Mouse (Mus musculus) hindlimb bud, embryonic 11.5 days (tissue): ENCODE results near the gene Dync1li1.
"Not testable (repeated sequence)": the region's sequence is repeated elsewhere in the genome, so short reads cannot be mapped to it uniquely, and the experiment has no call there.

ENCODE experiments used
- DNase-seq: peaks from one replicate; pipeline ENCODE4 v3.0.0-alpha.2; 2012; ENCODE audit warnings: low read depth, low spot score; ENCODE audit errors: extremely low spot score

Gene Dync1li1

GRCm38 (mm10) chr9:114672703-114673561, 15.7 kb upstream of the Dync1li1 start:
- no peak for DNase-seq

- no peak for DNase-seq
Measured at GRCm38 (mm10) chr9:114673626-114674025, 15.0 kb upstream of the Dync1li1 start.

GRCm38 (mm10) chr9:114678576-114678975, 10.0 kb upstream of the Dync1li1 start:
- no peak for DNase-seq

- no peak for DNase-seq
Measured at GRCm38 (mm10) chr9:114679944-114680343, 8.6 kb upstream of the Dync1li1 start.

- DNase-seq = no peak
Measured at GRCm38 (mm10) chr9:114680531-114680930, 8.1 kb upstream of the Dync1li1 start.

DNA sequence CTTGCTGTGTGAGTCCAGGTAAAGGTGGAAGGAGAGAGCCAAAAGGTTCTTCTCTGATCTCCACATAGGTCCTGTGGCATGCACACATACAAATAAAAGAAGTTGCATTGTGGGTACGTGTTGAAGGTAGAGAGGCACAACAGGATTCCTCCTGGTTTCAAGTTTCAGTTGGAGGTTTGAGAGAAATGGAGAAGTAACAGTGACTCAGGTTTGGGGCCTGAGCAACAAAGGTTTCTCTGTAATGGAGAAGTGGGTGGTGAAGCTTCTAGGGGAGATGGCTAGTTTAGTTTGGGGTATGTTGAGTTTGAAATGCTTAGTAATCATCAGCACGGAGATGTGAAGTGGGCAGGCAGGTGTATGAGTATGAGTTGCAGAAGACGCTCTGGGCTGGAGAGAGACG, 6.4 kb upstream of the Dync1li1 start:
- DNase-seq = no peak

- DNase-seq = no peak
Measured at GRCm38 (mm10) chr9:114686245-114686644, 2.3 kb upstream of the Dync1li1 start.

DNA sequence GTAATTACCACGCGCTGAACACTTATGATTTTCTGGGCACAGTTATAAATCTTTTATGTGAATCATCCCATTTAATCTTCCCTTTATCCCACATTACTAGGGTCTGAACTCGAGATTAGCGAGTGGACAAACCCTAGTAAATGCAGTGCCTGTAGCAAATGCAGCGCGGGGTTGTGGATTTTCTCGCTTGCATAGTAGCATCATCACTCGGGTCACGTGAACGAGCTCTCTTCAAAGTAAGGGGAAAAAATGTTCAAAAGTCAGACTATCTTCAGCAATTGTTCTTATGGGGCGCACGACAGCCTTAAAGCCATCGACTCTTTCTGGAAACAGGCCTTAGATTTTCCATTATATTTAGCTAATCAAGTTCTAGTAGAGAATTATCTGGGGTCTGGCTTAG, 951 bp upstream of the Dync1li1 start:
- no peak for DNase-seq

DNA sequence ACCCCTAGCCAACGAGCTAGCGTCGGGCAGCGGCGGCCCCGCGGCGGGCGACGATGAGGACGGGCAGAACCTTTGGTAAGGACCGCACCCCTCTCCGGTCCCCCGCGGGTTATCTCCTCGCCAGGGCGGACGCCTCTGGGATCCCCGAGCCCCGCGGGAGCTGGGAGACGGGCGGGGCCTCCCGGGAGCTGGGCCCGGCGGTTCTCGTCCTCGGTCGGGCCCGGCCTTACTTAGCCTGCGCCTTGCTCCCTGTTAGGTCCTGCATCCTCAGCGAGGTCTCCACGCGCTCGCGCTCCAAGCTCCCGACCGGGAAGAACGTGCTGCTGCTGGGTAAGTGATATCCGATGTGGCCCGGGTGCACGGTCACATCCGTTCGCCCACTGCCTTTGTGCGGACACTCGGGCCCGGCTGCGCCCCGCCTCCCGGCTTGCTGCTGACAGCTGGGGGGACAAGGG, 390 bp downstream of the Dync1li1 start:
- no peak for DNase-seq

DNA sequence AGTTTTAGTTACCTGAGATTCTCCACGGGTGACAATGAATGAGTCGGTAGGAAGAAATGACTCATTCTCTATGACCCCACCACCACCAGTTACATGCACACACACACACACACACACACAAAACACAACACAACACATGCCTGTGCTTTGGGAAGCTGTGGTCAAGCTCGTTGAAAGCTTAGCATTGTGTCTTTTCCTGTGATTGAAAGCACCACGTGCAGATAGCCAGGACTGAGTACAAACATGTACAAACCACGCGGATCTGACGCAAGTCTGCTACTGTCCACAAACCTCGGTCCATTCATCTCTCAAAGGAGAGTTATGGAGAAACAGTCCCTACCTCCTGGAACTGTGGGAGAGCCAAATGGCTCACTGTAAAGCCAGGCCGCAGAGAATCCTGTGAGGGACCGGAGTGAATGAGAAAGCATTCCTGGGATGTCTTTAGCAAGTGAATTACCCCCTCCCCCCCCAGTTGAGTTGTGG, 1.6 kb downstream of the Dync1li1 start:
- DNase-seq = no peak

DNA sequence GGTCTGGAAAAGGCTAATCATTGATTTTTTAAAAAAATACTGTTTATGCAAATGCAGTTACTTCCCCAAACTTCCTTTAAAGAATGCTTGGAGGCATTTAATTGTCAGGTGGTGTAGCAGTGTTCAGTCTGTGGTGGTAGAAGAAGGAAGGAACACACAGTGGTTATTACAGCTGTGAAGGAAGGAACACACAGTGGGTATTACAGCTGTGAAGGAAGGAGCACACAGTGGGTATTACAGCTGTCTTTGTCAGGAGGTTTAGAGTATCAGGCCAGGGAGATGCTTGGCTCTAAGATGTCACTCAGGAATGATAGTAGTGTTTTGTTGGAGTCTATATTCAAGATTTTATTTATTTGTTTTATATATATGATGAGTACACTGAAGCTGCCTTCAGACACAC, 2.5 kb downstream of the Dync1li1 start:
- DNase-seq = no peak

DNA sequence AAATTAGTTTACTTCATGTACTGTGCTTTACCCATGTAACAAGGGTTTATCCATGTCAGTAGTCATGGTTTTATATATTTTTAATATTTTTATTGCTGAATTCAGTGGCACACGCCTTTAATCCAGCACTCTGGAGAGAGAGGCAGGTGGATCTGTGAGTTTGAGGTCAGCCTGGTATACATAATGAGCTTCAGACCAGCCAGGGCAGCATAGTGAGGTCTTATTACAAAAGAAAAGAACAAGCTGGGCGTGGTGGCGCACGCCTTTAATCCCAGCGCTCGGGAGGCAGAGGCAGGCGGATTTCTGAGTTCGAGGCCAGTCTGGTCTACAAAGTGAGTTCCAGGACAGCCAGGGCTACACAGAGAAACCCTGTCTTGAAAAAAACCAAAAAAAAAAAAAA, 7.1 kb downstream of the Dync1li1 start:
- DNase-seq = not testable (repeated sequence)

- DNase-seq = no peak
Measured at GRCm38 (mm10) chr9:114697072-114697471, 8.5 kb downstream of the Dync1li1 start.

DNA sequence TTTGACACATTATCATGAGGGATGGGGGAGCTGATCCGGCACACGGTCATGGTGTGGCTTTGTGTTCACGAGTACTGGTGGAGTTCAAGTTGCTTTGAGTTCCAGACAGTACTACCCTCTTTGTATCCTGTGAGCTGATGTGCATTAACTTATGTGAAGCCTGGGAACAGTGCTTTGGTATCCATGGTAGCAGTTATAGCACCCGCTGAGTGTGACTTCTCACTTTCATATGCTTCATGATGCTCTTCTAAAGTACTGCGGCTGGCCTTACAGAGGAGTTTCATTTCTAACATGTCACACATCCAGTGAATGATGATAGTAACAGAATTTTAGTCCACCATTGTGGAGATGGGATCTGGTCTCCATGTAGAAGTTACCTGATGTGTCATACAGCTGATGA, 9.3 kb downstream of the Dync1li1 start:
- no peak for DNase-seq

- no peak for DNase-seq
Measured at GRCm38 (mm10) chr9:114699262-114699661, 10.7 kb downstream of the Dync1li1 start.

DNA sequence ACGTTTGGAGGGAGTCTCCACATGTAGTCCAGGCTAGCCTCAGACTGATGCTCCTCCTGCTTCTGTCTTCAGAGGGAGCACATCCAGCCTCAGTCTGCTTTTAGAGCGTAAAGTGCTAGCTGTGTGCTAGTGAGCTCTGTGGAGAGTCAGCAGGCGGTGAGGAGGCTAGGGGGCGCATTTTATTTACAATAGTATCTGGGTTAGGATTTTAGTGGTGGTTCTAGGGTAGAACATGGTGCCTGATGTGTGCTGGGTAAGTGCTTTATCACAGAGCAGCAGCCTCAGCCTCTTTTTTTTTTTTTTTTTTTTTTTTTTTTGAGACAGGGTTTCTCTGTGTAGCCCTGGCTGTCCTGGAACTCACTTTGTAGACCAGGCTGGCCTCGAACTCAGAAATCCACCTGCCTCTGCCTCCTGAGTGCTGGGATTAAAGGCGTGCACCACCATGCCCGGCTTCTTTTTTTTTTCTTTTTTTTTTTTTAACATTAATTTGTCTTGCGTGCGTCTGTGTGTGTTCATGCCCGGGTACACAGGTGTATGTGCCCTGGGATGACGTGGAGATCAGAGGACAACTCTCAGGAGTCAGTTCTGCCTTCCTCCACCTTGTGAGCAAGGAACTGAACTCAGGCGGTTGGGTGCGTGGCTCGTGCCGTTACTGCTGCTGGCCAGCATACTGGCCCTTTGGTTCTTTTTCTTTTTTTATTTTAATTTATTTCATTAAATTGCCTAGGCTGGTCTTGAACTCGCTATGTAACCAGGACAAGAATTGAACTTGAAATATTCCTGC, 11.5 kb downstream of the Dync1li1 start:
- DNase-seq = no peak

DNA sequence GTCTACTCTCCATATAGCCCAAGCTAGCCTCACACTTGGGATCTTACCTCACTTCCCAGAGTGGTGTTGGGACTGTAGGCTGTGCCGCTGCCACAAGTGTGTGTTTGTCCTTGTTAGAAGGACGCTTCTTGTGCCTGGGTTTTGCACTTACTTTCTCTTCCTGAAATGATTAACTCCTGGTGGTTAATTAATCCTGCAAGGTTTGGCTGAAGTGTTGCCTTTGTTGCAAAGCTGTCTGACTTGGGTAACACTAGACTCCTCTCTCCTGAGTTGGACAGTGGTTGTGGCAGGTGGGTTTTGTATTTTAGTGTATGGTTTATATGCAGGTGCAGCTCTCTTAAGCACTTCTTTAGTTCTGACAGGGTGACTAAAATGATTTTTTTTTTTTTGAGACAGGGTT, 12.4 kb downstream of the Dync1li1 start:
- DNase-seq = no peak

- no peak for DNase-seq
Measured at GRCm38 (mm10) chr9:114701921-114702320, 13.3 kb downstream of the Dync1li1 start.

GRCm38 (mm10) chr9:114707805-114708204, 19.2 kb downstream of the Dync1li1 start:
- DNase-seq = no peak

GRCm38 (mm10) chr9:114710345-114710744, 21.8 kb downstream of the Dync1li1 start:
- DNase-seq = no peak

DNA sequence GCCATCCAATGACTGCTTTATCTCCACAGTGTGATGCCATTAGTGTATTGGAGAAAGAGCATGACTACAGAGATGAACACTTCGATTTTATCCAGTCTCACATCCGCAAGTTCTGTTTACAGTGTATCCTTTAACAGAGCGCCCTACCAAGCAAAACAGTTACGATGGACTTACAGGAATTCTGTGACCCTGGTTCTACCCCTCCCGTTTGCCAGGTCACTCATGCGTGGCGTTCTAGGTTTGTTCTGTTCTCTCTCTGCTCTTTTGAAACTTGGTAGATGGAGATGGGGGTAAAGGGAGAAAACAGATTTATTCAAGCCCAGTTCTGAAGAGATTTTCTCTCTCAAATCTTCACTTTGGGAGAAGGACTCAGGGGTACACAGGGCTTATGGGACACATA, 24.9 kb downstream of the Dync1li1 start:
- no peak for DNase-seq
